Mouse (Mus musculus) heart, embryonic 15.5 days (tissue): ENCODE measurements around the gene Cd3g. TPM values are rescaled to one million over a fixed set of nuclear protein-coding genes. Genes with fewer than 3 reads are reported as not detected.
A peak's percentile ranks its signal among the peaks of the same experiment; 100 is the strongest.

Experiments used
- ATAC-seq: fragments of 200-750 bp; cut with Nextera tagmentation; replicated peaks from 2 replicates; pipeline ENCODE4 v1.8.0; 2017; ENCODE audit warnings: low read depth, moderate TSS enrichment; ENCODE audit not compliant: insufficient number of reproducible peaks, insufficient read depth, low FRiP score
- H3K27ac ChIP-seq: fragments of 300-500 bp; sonication (generic); 2 replicates; pipeline ENCODE4 v1.5.1; 2015; ENCODE audit warnings: mild to moderate bottlenecking, inconsistent platforms
- H3K27me3 ChIP-seq: fragments of 300-500 bp; sonication (generic); 2 replicates; pipeline ENCODE4 v1.6.1; 2015; ENCODE audit warnings: inconsistent platforms
- H3K36me3 ChIP-seq: fragments of 300-500 bp; sonication (generic); 2 replicates; pipeline ENCODE4 v1.6.1; 2015; ENCODE audit warnings: mild to moderate bottlenecking, inconsistent platforms
- H3K4me1 ChIP-seq: fragments of 300-500 bp; sonication (generic); replicated peaks from 2 replicates; pipeline ENCODE4 v1.6.1; 2015; ENCODE audit warnings: inconsistent platforms
- H3K4me2 ChIP-seq: fragments of 300-500 bp; sonication (generic); 2 replicates; pipeline ENCODE4 v1.6.1; 2015; ENCODE audit warnings: inconsistent platforms, mild to moderate bottlenecking, moderate library complexity
- H3K4me3 ChIP-seq: fragments of 300-500 bp; sonication (generic); 2 replicates; pipeline ENCODE4 v1.5.1; 2015; ENCODE audit warnings: mild to moderate bottlenecking, inconsistent platforms
- H3K9ac ChIP-seq: fragments of 300-500 bp; sonication (generic); 2 replicates; pipeline ENCODE4 v1.6.1; 2015; ENCODE audit warnings: mild to moderate bottlenecking, inconsistent platforms
- H3K9me3 ChIP-seq: fragments of 300-500 bp; sonication (generic); replicated peaks from 2 replicates; pipeline ENCODE4 v1.6.1; 2016; ENCODE audit warnings: inconsistent platforms
- WGBS: fragments of 180-500 bp; shearing (Covaris S2); methylation state at CpG from one replicate; pipeline ENCODE4 v1.1.7; 2015; ENCODE audit warnings: mixed read lengths; 5-methylcytosine and 5-hydroxymethylcytosine counted together
- polyA plus RNA-seq: library from polyadenylated mRNA; unstranded; fragments of >200 nt; fragmentation: Nextera tagmentation; extraction: Ambion mirVana; gene quantifications from 2 replicates; pipeline ENCODE4 v1.2.1, GENCODE M21; 2015

The Cd3g gene
- polyA plus RNA-seq = 5.5 and 64.7 TPM in 2 replicates

DNA sequence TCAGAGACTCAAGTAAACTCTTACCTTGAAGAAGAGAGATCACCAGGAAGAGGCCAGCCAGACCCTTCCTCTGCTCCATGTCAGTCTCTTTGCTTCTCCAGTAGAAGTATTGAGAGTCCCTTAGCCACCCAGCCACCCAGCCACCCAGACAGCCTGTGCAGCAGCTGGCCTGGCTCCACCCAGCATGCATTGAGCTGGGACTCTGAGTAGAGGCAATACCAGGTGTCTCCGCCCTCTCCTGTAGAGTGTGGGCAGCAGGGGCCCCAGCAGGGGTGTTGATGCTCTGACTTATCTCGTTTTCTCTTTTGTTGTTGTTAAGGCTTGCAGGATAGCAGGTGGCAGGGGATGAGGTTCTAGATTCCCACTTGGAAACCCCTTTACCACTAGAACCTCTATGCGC is at the start of gene Cd3g:
Gene Cd3g (minus strand): TSS at position 190 of the 400 bp plus-strand sequence.
- H3K4me3 ChIP-seq = peak within 1 kb of the TSS; percentile 20; the same call in 1 of the 2 replicates
- no peak within 1 kb of the TSS for H3K9ac ChIP-seq
- no peaks in the 10 kb centered on the region for H3K9me3 ChIP-seq
- H3K27me3 ChIP-seq = no peaks in the 10 kb centered on the region
- 0 out of 2 replicates have a peak within 1 kb of the TSS, but pooled peaks have one; percentile 0 for H3K27ac ChIP-seq
- no peak within 1 kb of the TSS for H3K4me2 ChIP-seq
- H3K36me3 ChIP-seq = no peaks in the 10 kb centered on the region
- H3K4me1 ChIP-seq = no peaks in the 10 kb centered on the region
- no peak for ATAC-seq
- WGBS = 63% methylated on average over 3 of the region's 3 CpGs

DNA sequence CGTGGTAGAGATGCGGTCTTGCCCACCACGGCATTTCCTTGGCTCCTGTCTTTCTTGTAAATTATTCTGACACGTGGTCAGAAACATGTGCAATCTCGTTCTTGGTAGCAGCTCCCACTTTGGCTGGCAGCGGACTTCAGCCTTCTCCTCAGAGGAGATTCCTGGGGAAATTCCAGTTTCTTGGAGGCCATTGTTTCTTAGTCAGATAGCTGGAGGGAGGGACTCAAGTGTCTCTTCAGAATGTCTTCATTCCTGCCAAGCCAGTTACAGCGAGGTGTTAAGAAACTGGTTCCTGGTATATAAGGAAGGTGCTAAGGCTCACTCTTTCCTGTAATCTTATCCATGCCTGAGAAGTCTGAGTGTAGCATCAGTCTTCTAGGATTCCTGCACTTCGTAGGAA is 47.1 kb upstream of the Cd3g start:
- no peaks in the 10 kb centered on the region for H3K36me3 ChIP-seq
- H3K27ac ChIP-seq = no peak overlapping the region
- no peaks in the 10 kb centered on the region for H3K4me1 ChIP-seq
- no peak overlapping the region for H3K4me2 ChIP-seq
- no peak overlapping the region for H3K4me3 ChIP-seq
- H3K27me3 ChIP-seq = peaks cover 47% of the 10 kb centered on the region
- ATAC-seq = no peak
- H3K9ac ChIP-seq = no peak overlapping the region
- no peaks in the 10 kb centered on the region for H3K9me3 ChIP-seq
- 54% methylated on average over 8 of the region's 8 CpGs for WGBS

- H3K9me3 ChIP-seq = no peaks in the 10 kb centered on the region
- no peak overlapping the region for H3K9ac ChIP-seq
- no peaks in the 10 kb centered on the region for H3K4me1 ChIP-seq
- no peak overlapping the region for H3K4me3 ChIP-seq
- H3K4me2 ChIP-seq = no peak overlapping the region
- 62% methylated on average over 2 of the region's 2 CpGs for WGBS
- ATAC-seq = no peak
- H3K27me3 ChIP-seq = peaks cover 30% of the 10 kb centered on the region
- H3K36me3 ChIP-seq = no peaks in the 10 kb centered on the region
- no peak overlapping the region for H3K27ac ChIP-seq
Observed at GRCm38 (mm10) chr9:45024187-45024586, 44.0 kb upstream of the Cd3g start.

DNA sequence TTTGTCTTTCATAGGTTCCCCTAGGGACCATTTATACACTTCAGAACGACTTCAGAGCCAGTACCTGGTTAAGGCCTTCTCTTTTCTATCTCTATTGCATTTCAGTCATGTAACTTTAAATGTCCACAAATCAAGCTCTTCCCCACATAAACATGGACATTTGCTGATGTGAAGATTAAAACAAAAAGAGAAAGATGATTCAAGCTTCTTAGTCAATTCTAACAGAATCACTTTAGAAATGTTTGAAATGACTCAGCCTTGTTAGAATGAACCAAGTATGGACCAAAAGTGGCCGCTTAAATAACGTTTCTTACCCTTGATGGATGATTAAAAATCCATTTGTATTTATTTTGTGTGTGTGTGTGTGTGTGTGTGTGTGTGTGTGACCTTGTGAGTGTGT is 43.4 kb upstream of the Cd3g start:
- no peak overlapping the region for H3K4me2 ChIP-seq
- no peak overlapping the region for H3K9ac ChIP-seq
- no peaks in the 10 kb centered on the region for H3K36me3 ChIP-seq
- peaks cover 25% of the 10 kb centered on the region for H3K27me3 ChIP-seq
- H3K9me3 ChIP-seq = no peaks in the 10 kb centered on the region
- H3K27ac ChIP-seq = no peak overlapping the region
- ATAC-seq = no peak
- 52% methylated on average over 3 of the region's 3 CpGs for WGBS
- no peak overlapping the region for H3K4me3 ChIP-seq
- H3K4me1 ChIP-seq = no peaks in the 10 kb centered on the region

- Histone ChIP-seq H3K4me3 (no peak overlapping the region), H3K4me2 (no peak overlapping the region), H3K27me3 (peaks cover 17% of the 10 kb centered on the region), H3K9ac (no peak overlapping the region), H3K36me3 (no peaks in the 10 kb centered on the region), H3K27ac (no peak overlapping the region), H3K9me3 (no peaks in the 10 kb centered on the region), H3K4me1 (no peaks in the 10 kb centered on the region)
- 10% methylated on average over 3 of the region's 3 CpGs for WGBS
- ATAC-seq = no peak
Observed at GRCm38 (mm10) chr9:45022800-45023199, 42.6 kb upstream of the Cd3g start.

DNA sequence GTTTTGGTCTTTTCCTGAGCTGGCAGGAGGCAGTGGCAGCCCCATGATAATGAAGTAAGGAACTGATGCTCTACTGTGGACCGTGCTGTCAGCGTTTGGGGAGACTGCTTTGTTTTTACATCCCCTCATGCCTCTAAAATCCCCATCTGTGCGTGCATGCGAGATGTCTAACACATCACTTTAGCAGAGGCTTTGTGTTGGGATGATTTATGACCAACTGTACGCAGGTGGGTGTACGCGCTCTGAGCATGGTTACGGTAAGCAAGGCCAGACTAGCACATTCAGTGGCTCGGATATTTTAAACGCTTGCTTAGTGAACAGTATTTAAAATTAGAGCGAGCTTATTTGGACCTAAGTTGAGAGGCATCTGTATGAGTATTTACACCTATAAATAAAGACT is 37.8 kb upstream of the Cd3g start:
- Histone ChIP-seq H3K9ac (no peak overlapping the region), H3K4me2 (no peak overlapping the region), H3K27me3 (no peaks in the 10 kb centered on the region), H3K4me3 (no peak overlapping the region), H3K9me3 (no peaks in the 10 kb centered on the region), H3K27ac (no peak overlapping the region), H3K36me3 (no peaks in the 10 kb centered on the region), H3K4me1 (no peaks in the 10 kb centered on the region)
- no peak for ATAC-seq
- WGBS = 81% methylated on average over 11 of the region's 11 CpGs

DNA sequence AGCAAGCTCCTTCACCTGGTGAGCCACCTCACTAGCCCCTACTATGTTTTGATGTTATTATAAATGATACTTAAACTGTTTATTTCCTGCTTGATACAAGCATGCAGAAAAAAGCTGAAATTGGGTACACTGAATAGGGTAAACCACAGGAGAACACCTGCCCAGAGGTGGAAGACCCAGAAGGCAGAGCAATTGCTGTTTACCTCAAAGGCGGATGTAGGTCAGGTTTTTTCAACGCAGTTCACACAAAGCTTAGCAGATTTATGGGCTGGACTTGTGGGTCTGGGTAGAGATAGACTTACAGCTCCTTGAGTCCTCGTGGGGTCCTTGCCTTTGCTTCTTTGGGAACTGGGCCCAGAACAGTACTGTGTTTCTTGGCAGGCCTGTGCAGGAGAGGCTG is 35.6 kb upstream of the Cd3g start:
- no peak overlapping the region for H3K4me2 ChIP-seq
- WGBS = 67% methylated on average over 3 of the region's 3 CpGs
- ATAC-seq = no peak
- no peaks in the 10 kb centered on the region for H3K27me3 ChIP-seq
- H3K4me3 ChIP-seq = no peak overlapping the region
- no peak overlapping the region for H3K9ac ChIP-seq
- H3K27ac ChIP-seq = no peak overlapping the region
- H3K36me3 ChIP-seq = no peaks in the 10 kb centered on the region
- H3K9me3 ChIP-seq = no peaks in the 10 kb centered on the region
- H3K4me1 ChIP-seq = no peaks in the 10 kb centered on the region

- ATAC-seq = no peak
- no peaks in the 10 kb centered on the region for H3K4me1 ChIP-seq
- WGBS = 32% methylated on average over 2 of the region's 2 CpGs
- H3K9me3 ChIP-seq = no peaks in the 10 kb centered on the region
- H3K27me3 ChIP-seq = no peaks in the 10 kb centered on the region
- no peak overlapping the region for H3K4me2 ChIP-seq
- no peak overlapping the region for H3K4me3 ChIP-seq
- no peak overlapping the region for H3K27ac ChIP-seq
- no peaks in the 10 kb centered on the region for H3K36me3 ChIP-seq
- no peak overlapping the region for H3K9ac ChIP-seq
Observed at GRCm38 (mm10) chr9:45014879-45015278, 34.6 kb upstream of the Cd3g start.

- Histone ChIP-seq H3K4me2 (no peak overlapping the region), H3K27ac (no peak overlapping the region), H3K4me1 (no peaks in the 10 kb centered on the region), H3K9ac (no peak overlapping the region), H3K4me3 (no peak overlapping the region), H3K36me3 (no peaks in the 10 kb centered on the region), H3K27me3 (no peaks in the 10 kb centered on the region), H3K9me3 (no peaks in the 10 kb centered on the region)
- 36% methylated on average over 6 of the region's 6 CpGs for WGBS
- ATAC-seq = no peak
Observed at GRCm38 (mm10) chr9:45011291-45011690, 31.1 kb upstream of the Cd3g start.

GRCm38 (mm10) chr9:45010461-45010860 is 30.2 kb upstream of the Cd3g start:
- H3K4me1 ChIP-seq = no peaks in the 10 kb centered on the region
- H3K9me3 ChIP-seq = no peaks in the 10 kb centered on the region
- H3K9ac ChIP-seq = no peak overlapping the region
- ATAC-seq = no peak
- no peaks in the 10 kb centered on the region for H3K36me3 ChIP-seq
- WGBS = 60% methylated on average over 4 of the region's 4 CpGs
- no peaks in the 10 kb centered on the region for H3K27me3 ChIP-seq
- no peak overlapping the region for H3K4me2 ChIP-seq
- H3K4me3 ChIP-seq = no peak overlapping the region
- H3K27ac ChIP-seq = peak overlapping the region; percentile 16; the same call in 1 of the 2 replicates

GRCm38 (mm10) chr9:45009180-45010078 is 29.2 kb upstream of the Cd3g start, which contains the start of gene Cd3e:
Gene Cd3e, minus strand, starts transcription at chr9:45009627.
- no peak for ATAC-seq
- WGBS = 73% methylated on average over 19 of the region's 19 CpGs
- H3K27me3 ChIP-seq = peaks cover 4% of the 10 kb centered on the region; the same call in 1 of the 2 replicates
- peak within 1 kb of the TSS; percentile 3; the same call in 1 of the 2 replicates for H3K4me3 ChIP-seq
- peak within 1 kb of the TSS; percentile 16; the same call in 1 of the 2 replicates for H3K27ac ChIP-seq
- H3K36me3 ChIP-seq = no peaks in the 10 kb centered on the region
- no peaks in the 10 kb centered on the region for H3K4me1 ChIP-seq
- H3K4me2 ChIP-seq = no peak within 1 kb of the TSS
- H3K9me3 ChIP-seq = no peaks in the 10 kb centered on the region
- H3K9ac ChIP-seq = no peak within 1 kb of the TSS
